Mouse (Mus musculus) hindbrain, embryonic 13.5 days (tissue): Measurements from ENCODE around the gene Oaz1. TPM values are rescaled to one million over a fixed set of nuclear protein-coding genes. Genes with fewer than 3 reads are reported as not detected.
A peak's percentile ranks its signal among the peaks of the same experiment; 100 is the strongest.

Experiments used
- ATAC-seq: fragments of 200-750 bp; cut with Nextera tagmentation; 2 replicates; pipeline ENCODE4 v1.8.0; 2017; ENCODE audit warnings: moderate TSS enrichment; ENCODE audit not compliant: low FRiP score
- H3K27ac ChIP-seq: fragments of 300-500 bp; sonication (generic); 2 replicates; pipeline ENCODE4 v1.5.1; 2015; ENCODE audit warnings: inconsistent platforms, mild to moderate bottlenecking, moderate library complexity
- H3K27me3 ChIP-seq: fragments of 300-500 bp; sonication (generic); 2 replicates; pipeline ENCODE4 v1.6.1; 2015; ENCODE audit warnings: mild to moderate bottlenecking, inconsistent platforms
- H3K36me3 ChIP-seq: fragments of 300-500 bp; sonication (generic); 2 replicates; pipeline ENCODE4 v1.6.1; 2015; ENCODE audit warnings: mild to moderate bottlenecking, inconsistent platforms
- H3K4me1 ChIP-seq: fragments of 300-500 bp; sonication (generic); replicated peaks from 2 replicates; pipeline ENCODE4 v1.6.1; 2015; ENCODE audit warnings: inconsistent platforms
- H3K4me2 ChIP-seq: fragments of 300-500 bp; sonication (generic); 2 replicates; pipeline ENCODE4 v1.6.1; 2015; ENCODE audit warnings: inconsistent platforms, mild to moderate bottlenecking, moderate library complexity
- H3K4me3 ChIP-seq: fragments of 300-500 bp; sonication (generic); 2 replicates; pipeline ENCODE4 v1.5.1; 2015; ENCODE audit warnings: mild to moderate bottlenecking, inconsistent platforms
- H3K9ac ChIP-seq: fragments of 300-500 bp; sonication (generic); 2 replicates; pipeline ENCODE4 v1.6.1; 2015; ENCODE audit warnings: mild to moderate bottlenecking, inconsistent platforms
- H3K9me3 ChIP-seq: fragments of 300-500 bp; sonication (generic); 2 replicates; pipeline ENCODE4 v1.6.1; 2016; ENCODE audit warnings: inconsistent platforms
- WGBS: fragments of 180-500 bp; shearing (Covaris S2); methylation state at CpG from one replicate; pipeline ENCODE4 v1.1.7; 2015; 5-methylcytosine and 5-hydroxymethylcytosine counted together
- polyA plus RNA-seq: library from polyadenylated mRNA; unstranded; fragments of >200 nt; fragmentation: Nextera tagmentation; extraction: Ambion mirVana; gene quantifications from 2 replicates; pipeline ENCODE4 v1.2.1, GENCODE M21; 2015

Gene Oaz1
- polyA plus RNA-seq, 1 experiment from 2014 or later, result 1,227 TPM

DNA sequence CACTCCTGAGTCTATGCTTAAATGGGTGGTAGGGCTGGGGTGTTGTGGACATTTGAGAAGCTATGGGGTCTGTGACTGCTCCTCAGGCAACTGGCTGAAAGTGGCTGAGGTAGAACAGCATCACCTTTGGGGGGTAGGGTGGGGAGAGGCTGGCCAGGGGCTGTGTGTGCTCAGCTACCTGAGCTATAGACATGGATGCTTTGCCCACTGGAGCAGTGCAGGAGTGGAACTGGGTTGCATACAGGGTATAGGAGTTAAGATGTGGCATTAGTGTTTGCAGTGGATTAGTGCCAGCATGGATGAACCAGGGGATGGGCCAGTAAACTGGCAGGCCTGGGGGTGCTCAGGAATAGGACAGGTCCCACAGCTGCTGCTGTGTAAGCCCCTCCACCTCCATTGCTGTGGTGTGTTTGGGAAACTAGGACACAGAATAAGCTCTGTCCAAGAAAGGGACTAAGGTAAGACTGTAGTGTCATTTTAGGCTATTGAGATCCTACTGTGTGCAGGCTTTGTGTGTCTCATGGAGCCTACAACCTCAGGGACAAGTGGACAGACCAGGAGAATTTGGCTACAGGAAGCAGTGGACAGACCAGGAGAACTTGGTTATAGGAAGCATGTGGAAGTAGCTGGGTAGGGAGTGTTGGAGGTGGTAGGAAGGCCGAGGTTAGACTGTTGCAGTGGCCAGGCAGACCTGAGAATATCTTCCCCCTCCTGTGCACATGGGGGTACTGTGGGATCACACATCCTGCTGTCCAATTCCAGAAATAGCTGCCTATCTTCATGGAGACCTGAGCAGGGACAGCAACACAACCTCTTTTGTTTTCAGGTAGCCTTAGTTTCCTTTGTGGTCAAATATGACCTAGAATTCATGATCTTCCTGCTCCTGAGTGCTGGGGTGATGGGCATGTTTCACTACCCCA, 3.2 kb downstream of the Oaz1 start:
- 0 out of 2 replicates have a peak overlapping the region, but pooled peaks have one; percentile 3 for H3K4me2 ChIP-seq
- no peak for ATAC-seq
- H3K9me3 ChIP-seq, result no peaks in the 10 kb centered on the region
- 0 out of 2 replicates have a peak overlapping the region, but pooled peaks have one; percentile 1 for H3K4me3 ChIP-seq
- WGBS, result 67% methylated on average over 1 of the region's 1 CpGs
- peaks cover 37% of the 10 kb centered on the region for H3K36me3 ChIP-seq
- H3K27me3 ChIP-seq, result peaks cover 18% of the 10 kb centered on the region
- H3K27ac ChIP-seq, result no peak overlapping the region
- peaks cover 40% of the 10 kb centered on the region for H3K4me1 ChIP-seq
- H3K9ac ChIP-seq, result peak overlapping the region; percentile 51; the same call in 1 of the 2 replicates

DNA sequence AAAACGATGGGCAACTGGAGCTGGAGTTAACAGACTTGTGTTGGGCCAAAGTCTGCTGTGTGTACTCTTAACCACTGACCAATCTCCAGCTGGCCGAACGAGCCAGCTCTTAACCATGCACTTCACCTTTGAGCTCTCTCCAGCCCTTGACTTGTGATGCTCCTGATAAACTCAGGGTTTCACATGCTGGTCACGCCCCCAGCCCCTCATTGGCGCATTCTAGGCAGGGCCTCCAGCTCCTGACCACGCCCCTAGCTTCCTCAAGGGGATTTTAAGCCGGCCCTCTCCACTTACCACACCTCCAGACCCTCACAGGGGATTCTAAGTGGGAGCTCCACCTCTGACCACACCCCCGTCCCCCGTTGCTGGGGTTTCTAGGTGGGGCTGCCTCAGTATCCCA, 4.7 kb downstream of the Oaz1 start:
- ATAC-seq, result no peak
- H3K27me3 ChIP-seq, result peaks cover 33% of the 10 kb centered on the region
- peaks cover 37% of the 10 kb centered on the region for H3K36me3 ChIP-seq
- no peak overlapping the region for H3K4me3 ChIP-seq
- H3K9ac ChIP-seq, result no peak overlapping the region
- H3K4me2 ChIP-seq, result no peak overlapping the region
- no peak overlapping the region; the same call in 1 of the 2 replicates for H3K27ac ChIP-seq
- WGBS, result 4% methylated on average over 9 of the region's 9 CpGs
- H3K9me3 ChIP-seq, result no peaks in the 10 kb centered on the region
- peaks cover 52% of the 10 kb centered on the region for H3K4me1 ChIP-seq

DNA sequence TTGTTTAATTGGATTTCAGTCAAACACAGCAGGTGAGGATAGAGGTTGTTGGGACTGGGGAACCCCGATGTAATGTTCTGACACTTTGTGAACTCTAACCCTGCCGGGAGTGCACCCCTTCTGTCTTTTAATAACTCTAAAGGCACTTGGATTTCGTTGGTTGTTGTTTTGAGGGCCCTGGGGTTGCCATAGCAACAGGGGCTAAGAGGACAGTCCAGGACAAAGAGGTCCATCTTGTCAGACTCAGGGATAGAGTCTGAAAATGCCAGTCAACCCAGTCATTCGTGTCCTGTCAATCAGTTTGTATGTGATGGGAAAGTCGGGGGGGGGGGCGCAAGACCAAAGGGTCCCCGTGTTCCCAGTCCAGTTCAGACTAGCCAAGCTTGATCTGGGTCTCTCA, 6.4 kb downstream of the Oaz1 start:
- Histone ChIP-seq H3K4me2 (no peak overlapping the region), H3K4me3 (no peak overlapping the region), H3K27me3 (peaks cover 49% of the 10 kb centered on the region), H3K4me1 (peaks cover 46% of the 10 kb centered on the region), H3K9ac (no peak overlapping the region), H3K36me3 (peaks cover 37% of the 10 kb centered on the region), H3K27ac (no peak overlapping the region), H3K9me3 (no peaks in the 10 kb centered on the region)
- WGBS, result 35% methylated on average over 7 of the region's 7 CpGs
- ATAC-seq, result no peak

GRCm38 (mm10) chr10:80835617-80836016, 9.2 kb downstream of the Oaz1 start:
- ATAC-seq, result 0 out of 2 replicates have a peak, but pooled peaks have one; percentile 21
- Histone ChIP-seq H3K27ac (no peak overlapping the region), H3K9ac (peak overlapping the region; percentile 35; the same call in 1 of the 2 replicates), H3K4me3 (peak overlapping the region; percentile 12), H3K4me1 (peaks cover 26% of the 10 kb centered on the region), H3K36me3 (peaks cover 16% of the 10 kb centered on the region), H3K4me2 (peak overlapping the region; percentile 11), H3K9me3 (no peaks in the 10 kb centered on the region), H3K27me3 (peaks cover 53% of the 10 kb centered on the region)
- 42% methylated on average over 30 of the region's 30 CpGs for WGBS

- H3K27ac ChIP-seq, result no peak overlapping the region
- H3K9me3 ChIP-seq, result no peaks in the 10 kb centered on the region
- ATAC-seq, result no peak
- peaks cover 18% of the 10 kb centered on the region for H3K4me1 ChIP-seq
- H3K27me3 ChIP-seq, result peaks cover 62% of the 10 kb centered on the region
- H3K36me3 ChIP-seq, result peaks cover 8% of the 10 kb centered on the region
- H3K4me3 ChIP-seq, result no peak overlapping the region
- H3K4me2 ChIP-seq, result no peak overlapping the region
- H3K9ac ChIP-seq, result no peak overlapping the region
- WGBS, result 47% methylated on average over 7 of the region's 7 CpGs
Observed at GRCm38 (mm10) chr10:80836949-80837379, 10.5 kb downstream of the Oaz1 start.

GRCm38 (mm10) chr10:80837827-80838226, 11.4 kb downstream of the Oaz1 start:
- H3K9ac ChIP-seq, result peak overlapping the region; percentile 31; the same call in 1 of the 2 replicates

GRCm38 (mm10) chr10:80838346-80838912, 12.0 kb downstream of the Oaz1 start:
- H3K27me3 ChIP-seq, result peaks cover 71% of the 10 kb centered on the region
- no peak overlapping the region for H3K4me2 ChIP-seq
- no peak overlapping the region for H3K27ac ChIP-seq
- H3K9me3 ChIP-seq, result no peaks in the 10 kb centered on the region
- H3K4me1 ChIP-seq, result peaks cover 19% of the 10 kb centered on the region
- 80% methylated on average over 2 of the region's 2 CpGs for WGBS
- no peak for ATAC-seq
- H3K4me3 ChIP-seq, result no peak overlapping the region
- no peak overlapping the region for H3K9ac ChIP-seq
- peaks cover 4% of the 10 kb centered on the region; the same call in 1 of the 2 replicates for H3K36me3 ChIP-seq

More at GRCm38 (mm10) chr10:80837827-80838226, 11.4 kb downstream of the Oaz1 start:
- Histone ChIP-seq H3K27me3 (peaks cover 71% of the 10 kb centered on the region), H3K4me2 (no peak overlapping the region), H3K36me3 (peaks cover 4% of the 10 kb centered on the region; the same call in 1 of the 2 replicates), H3K4me3 (no peak overlapping the region; the same call in 1 of the 2 replicates), H3K9me3 (no peaks in the 10 kb centered on the region), H3K4me1 (peaks cover 14% of the 10 kb centered on the region), H3K27ac (no peak overlapping the region)
- 17% methylated on average over 2 of the region's 2 CpGs for WGBS
- no peak for ATAC-seq

DNA sequence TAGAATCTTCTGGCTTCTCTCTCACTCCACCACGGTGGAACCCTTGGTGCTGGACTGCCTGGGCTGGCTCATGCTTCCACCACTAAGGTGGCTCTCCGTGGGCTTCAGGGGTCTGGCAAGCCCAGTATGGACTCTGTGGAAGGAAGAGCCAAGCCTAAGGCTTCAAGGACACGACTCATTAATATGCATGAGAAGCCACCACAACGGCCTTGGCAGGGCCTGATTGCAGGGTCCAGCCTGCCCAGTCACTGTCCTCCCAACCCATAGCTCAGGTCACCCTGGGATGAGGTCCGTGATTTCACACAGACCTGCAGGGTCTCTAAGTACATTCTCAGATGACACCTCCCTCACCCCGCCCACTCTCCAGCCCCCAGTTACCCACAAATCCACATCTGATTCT, 13.4 kb downstream of the Oaz1 start:
- no peaks in the 10 kb centered on the region for H3K36me3 ChIP-seq
- H3K9ac ChIP-seq, result peak overlapping the region; percentile 55; the same call in 1 of the 2 replicates
- H3K4me1 ChIP-seq, result peaks cover 29% of the 10 kb centered on the region
- WGBS, result 68% methylated on average over 6 of the region's 6 CpGs
- H3K9me3 ChIP-seq, result no peaks in the 10 kb centered on the region
- H3K27me3 ChIP-seq, result peaks cover 71% of the 10 kb centered on the region
- no peak overlapping the region for H3K4me3 ChIP-seq
- no peak for ATAC-seq
- no peak overlapping the region for H3K27ac ChIP-seq
- H3K4me2 ChIP-seq, result no peak overlapping the region

DNA sequence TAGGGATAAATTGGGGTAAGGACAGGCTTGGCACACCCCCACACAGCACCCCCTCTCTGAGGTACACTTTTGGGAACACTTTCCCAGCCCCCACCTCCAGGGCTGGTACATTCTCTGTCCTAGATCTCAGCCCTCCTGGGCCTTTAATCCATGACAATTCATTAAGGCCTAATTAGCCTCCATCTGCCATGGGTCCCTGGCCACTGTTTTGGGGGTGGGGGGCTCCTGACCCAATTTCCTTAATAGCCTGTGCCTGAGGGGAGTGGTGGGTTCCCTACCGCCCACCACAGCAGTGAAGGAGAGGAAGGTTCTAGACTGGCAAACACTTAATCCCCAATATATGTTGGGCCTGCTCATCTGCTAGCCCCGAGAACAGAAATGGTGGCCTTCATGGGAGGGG, 15.2 kb downstream of the Oaz1 start:
- Histone ChIP-seq H3K27me3 (peaks cover 71% of the 10 kb centered on the region), H3K4me3 (no peak overlapping the region), H3K36me3 (no peaks in the 10 kb centered on the region), H3K9me3 (no peaks in the 10 kb centered on the region), H3K4me1 (peaks cover 18% of the 10 kb centered on the region), H3K27ac (no peak overlapping the region), H3K4me2 (no peak overlapping the region), H3K9ac (no peak overlapping the region)
- WGBS, result 76% methylated on average over 2 of the region's 2 CpGs
- no peak for ATAC-seq

GRCm38 (mm10) chr10:80842334-80842733, 15.9 kb downstream of the Oaz1 start:
- Histone ChIP-seq H3K4me1 (peaks cover 18% of the 10 kb centered on the region), H3K36me3 (no peaks in the 10 kb centered on the region), H3K9me3 (no peaks in the 10 kb centered on the region), H3K9ac (no peak overlapping the region), H3K27ac (no peak overlapping the region), H3K4me3 (no peak overlapping the region), H3K27me3 (peaks cover 65% of the 10 kb centered on the region), H3K4me2 (no peak overlapping the region)
- no peak for ATAC-seq
- 83% methylated on average over 15 of the region's 15 CpGs for WGBS

- peaks cover 57% of the 10 kb centered on the region for H3K27me3 ChIP-seq
- no peaks in the 10 kb centered on the region for H3K36me3 ChIP-seq
- H3K9me3 ChIP-seq, result no peaks in the 10 kb centered on the region
- peak overlapping the region; percentile 52 for H3K4me3 ChIP-seq
- 9% methylated on average over 32 of the region's 32 CpGs for WGBS
- no peak overlapping the region for H3K27ac ChIP-seq
- H3K9ac ChIP-seq, result peak overlapping the region; percentile 82
- peak; percentile 19; the same call in 1 of the 2 replicates for ATAC-seq
- H3K4me2 ChIP-seq, result peak overlapping the region; percentile 76
- H3K4me1 ChIP-seq, result peaks cover 18% of the 10 kb centered on the region
Observed at GRCm38 (mm10) chr10:80843087-80843930, 16.9 kb downstream of the Oaz1 start.
